Mouse (Mus musculus): Measurements from ENCODE around the gene Pla2g12a.

The Pla2g12a gene

GRCm38 (mm10) chr3:129898886-129899285 is 20.5 kb downstream of the Pla2g12a start:
- ATAC-seq (ENCODE audit: low TSS enrichment), result no peak

GRCm38 (mm10) chr3:129901271-129901809 is 22.9 kb downstream of the Pla2g12a start, which contains the start of gene Casp6:
Casp6 (plus strand) TSS chr3:129901425.
- ATAC-seq (ENCODE audit: low TSS enrichment), result peak; percentile 92

DNA sequence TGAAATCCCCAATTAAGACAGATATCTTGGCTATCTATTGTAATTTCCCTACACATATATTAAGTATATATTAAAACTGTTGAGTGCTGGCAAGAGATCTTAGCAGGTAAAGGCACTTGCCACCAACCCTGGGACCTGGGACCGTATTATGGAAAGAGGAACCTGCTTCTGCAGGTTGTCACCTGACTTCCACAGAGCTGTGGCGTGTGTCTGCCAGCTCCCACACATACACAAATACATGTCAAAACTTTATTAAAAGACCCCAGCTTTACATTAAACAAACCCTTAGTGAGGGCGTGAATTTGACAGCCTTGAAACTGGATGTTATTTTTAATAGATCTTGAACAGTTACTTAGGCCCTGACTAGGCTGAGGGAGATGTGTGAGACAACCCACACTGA is 25.0 kb downstream of the Pla2g12a start:
- ATAC-seq (ENCODE audit: low TSS enrichment), result no peak

- ATAC-seq (ENCODE audit: low TSS enrichment), result no peak
Observed at GRCm38 (mm10) chr3:129903866-129904265, 25.5 kb downstream of the Pla2g12a start.

- no peak for ATAC-seq (ENCODE audit: low TSS enrichment)
Observed at GRCm38 (mm10) chr3:129904381-129905132, 26.2 kb downstream of the Pla2g12a start.

GRCm38 (mm10) chr3:129912025-129912424 is 33.6 kb downstream of the Pla2g12a start:
- no peak for ATAC-seq (ENCODE audit: low TSS enrichment)

DNA sequence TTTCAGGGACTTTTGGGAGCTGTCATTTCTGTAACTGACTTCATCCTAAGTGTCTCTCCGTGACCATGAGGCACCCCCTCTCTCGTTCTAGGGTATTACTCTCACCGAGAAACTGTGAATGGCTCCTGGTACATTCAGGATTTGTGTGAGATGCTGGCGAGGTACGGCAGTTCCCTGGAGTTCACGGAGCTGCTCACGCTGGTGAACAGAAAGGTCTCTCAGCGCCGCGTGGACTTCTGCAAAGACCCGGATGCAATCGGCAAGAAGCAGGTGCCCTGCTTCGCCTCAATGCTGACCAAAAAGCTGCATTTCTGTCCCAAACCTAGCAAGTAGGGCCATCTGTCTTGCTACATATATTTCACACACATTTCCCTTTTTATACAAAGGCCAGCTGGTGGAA is 34.8 kb downstream of the Pla2g12a start:
- ATAC-seq (ENCODE audit: low TSS enrichment), result no peak

GRCm38 (mm10) chr3:129917424-129917823 is 39.0 kb downstream of the Pla2g12a start:
- ATAC-seq (ENCODE audit: low TSS enrichment), result no peak

DNA sequence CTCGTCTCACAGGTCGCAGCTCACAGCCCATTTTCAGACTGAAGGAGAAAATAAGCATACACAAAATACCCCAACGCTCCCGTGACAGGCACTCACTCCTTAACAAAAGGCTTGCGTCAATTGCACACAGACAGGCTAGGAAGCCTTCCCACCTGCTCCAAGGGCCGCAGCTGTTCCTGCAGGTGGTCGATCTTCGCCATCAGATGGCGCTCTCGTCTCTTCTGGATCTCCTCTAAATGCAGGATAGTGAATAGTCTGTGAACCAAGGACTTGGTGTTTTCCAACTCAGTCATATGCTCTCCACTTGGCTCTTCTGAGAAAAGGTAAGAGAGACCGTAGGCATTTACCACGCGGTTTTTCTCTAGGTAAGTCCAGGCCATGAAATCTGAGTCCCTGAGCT is 40.0 kb downstream of the Pla2g12a start:
- peak; percentile 98 for ATAC-seq (ENCODE audit: low TSS enrichment)

DNA sequence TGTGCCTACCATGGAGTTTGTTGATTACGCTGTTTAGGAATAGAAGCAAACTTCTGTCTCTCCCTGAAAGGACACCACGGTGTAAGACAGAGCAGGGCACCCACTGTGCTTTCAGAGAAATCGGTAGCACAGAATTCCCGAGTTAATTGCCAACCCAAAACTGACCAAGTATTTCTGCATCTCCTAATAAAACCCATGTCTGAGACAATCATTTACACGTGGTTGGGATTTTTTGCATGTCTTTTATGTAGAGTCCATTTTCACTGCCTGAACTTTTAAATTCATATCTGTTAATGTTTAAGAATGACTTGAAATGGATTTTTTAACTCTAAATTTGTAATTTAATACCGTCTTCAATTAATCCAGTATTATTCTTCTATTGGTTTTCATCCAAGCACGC is 45.2 kb downstream of the Pla2g12a start:
- ATAC-seq (ENCODE audit: low TSS enrichment), result no peak

GRCm38 (mm10) chr3:129925861-129926260 is 47.5 kb downstream of the Pla2g12a start:
- no peak for ATAC-seq (ENCODE audit: low TSS enrichment)

DNA sequence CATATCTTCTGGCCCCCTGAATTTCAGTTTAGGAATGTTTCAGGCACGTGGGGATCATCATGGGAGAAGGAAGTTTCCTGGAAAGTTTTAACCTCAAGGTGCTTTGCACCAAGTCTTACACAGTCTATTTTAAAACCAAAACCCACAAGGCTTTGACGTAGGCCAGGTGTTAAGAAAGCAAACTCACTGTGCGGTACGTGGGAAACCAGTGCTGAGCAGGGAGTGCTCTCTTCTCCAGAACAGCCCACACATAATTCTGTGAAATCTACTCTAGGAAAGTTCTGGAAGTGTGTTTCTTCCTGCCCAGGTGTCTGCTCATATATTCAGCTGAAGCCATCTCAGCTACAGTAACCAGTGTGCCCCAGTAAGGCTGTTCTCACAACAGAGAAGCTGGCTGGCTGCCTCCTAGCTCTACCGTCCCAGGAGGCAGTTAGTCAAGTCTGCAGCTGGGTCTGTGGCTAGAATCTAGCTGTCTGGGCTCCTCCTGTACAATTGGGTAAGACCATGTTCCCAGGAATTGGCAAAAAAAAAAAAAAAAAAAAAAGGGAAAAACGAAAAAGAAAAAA is 51.9 kb downstream of the Pla2g12a start:
- ATAC-seq (ENCODE audit: low TSS enrichment), result peak; percentile 96

- ATAC-seq (ENCODE audit: low TSS enrichment), result no peak
Observed at GRCm38 (mm10) chr3:129932443-129932842, 54.0 kb downstream of the Pla2g12a start.

DNA sequence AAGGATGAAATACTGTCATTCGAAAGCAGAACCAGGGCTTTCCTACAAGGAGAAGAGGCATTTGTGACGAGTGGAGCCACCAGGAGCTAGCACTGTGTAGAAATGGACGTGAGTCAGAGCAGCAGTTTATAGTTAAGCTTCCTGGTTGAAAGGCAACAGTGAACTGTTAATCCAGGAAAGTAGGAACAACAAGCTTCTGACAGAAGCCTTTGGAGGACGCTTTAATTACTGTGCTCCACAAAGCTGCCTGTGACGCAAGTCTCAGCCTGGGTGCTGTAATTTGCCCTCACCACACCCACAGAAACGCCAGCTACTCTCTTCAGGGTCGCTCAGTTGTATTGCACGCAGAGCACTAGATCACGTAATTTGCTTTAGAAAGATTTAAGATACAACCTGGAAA is 58.2 kb downstream of the Pla2g12a start:
- ATAC-seq (ENCODE audit: low TSS enrichment), result peak; percentile 56; the same call in 1 of the 2 replicates

- no peak for ATAC-seq (ENCODE audit: low TSS enrichment)
Observed at GRCm38 (mm10) chr3:129937848-129938247, 59.4 kb downstream of the Pla2g12a start.

DNA sequence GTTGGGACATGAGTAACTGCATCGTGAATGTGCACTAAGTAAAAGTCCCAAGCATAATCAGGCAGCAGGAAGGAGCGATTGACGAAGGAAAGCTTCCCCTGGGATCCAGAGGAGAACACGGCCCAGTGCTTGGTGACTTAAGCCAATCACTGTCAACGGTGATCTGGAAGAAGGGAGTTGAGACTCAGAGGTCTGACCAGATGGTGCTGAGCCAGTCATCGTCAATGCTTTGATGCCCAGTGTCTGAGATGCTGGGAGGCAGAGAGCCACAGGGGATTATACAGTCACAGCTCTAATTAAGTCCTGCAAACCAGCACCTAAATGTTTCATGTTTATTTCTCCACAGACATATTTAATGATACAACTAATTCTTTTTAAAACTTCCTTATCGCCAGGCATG is 60.7 kb downstream of the Pla2g12a start:
- ATAC-seq (ENCODE audit: low TSS enrichment), result no peak

DNA sequence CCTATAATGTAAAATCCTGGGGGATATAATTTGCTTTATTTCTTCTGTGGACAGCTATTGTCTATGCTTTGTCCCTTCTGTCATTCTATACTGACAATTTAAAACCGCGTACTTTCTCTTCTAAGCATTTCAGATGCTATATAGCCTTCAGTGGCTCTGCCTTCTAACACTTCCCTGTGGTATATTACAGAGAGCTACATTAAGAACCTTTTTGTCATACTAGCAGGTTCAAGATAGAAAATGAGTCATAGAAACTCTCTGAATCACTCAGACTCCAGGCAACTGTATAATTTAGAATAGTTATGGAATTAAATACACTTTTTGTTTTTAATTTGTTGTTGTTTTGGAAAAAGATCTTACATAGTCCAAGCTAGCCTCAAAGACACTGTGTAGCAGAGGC is 62.4 kb downstream of the Pla2g12a start:
- ATAC-seq (ENCODE audit: low TSS enrichment), result peak; percentile 99

DNA sequence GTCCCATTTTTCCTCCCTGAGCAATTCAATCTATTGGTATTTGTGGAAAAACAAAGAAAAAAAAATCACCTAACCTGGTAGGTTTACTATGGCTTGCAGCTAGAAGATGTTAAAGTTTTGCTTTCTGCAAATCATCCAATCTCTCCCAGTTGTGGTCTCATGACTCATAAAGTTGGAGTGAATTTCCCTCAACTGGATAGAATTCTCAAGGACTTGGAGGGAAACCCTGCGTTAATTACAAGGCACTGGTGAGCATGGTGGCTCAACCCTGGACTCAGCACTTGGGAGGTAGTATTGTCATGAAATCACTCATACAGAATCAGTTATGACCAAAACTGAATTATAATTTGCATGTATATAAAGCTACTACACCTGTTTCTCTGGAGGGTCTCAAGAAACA is 62.9 kb downstream of the Pla2g12a start:
- no peak for ATAC-seq (ENCODE audit: low TSS enrichment)

- no peak for ATAC-seq (ENCODE audit: low TSS enrichment)
Observed at GRCm38 (mm10) chr3:129943813-129944212, 65.4 kb downstream of the Pla2g12a start.

All from frontal cortex, adult (tissue).